Mouse (Mus musculus): Measurements from ENCODE around the gene Tlx1. TPM values are rescaled to one million over a fixed set of nuclear protein-coding genes. Genes with fewer than 3 reads are reported as not detected.

Gene Tlx1
- polyA plus RNA-seq, 2 experiments = 0.01 TPM; not detected in 1

DNA sequence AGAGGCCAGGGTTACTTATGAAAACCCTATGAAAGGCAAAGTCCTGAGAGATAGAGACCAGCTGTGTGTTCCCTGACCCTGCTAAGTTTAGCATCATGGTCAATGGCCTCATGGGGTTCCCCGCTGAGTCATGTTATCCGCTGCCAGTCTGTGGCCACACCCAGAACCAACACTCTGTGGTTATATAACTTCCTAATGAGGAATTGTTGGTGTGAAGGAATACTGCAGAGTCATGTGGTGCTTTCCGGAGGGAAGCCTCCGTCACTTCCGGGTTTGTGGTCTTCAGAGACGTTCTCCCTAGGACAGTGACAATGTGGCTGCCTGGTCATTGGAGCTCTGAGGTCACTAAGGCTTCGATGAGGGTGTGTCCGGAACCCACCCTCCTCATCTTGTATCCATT is 25.8 kb downstream of the Tlx1 start:
- Histone ChIP-seq H3K27me3 (ENCODE audit: control insufficient read depth, insufficient read depth, low read length) (no peaks in the 10 kb centered on the region), H3K9ac (replicated peaks) (no peak overlapping the region), H3K36me3 (replicated peaks; ENCODE audit: control insufficient read depth, insufficient read depth, low read depth) (no peaks in the 10 kb centered on the region), H3K4me3 (ENCODE audit: insufficient read depth in 1 of 2, low read depth in 2 of 2, low read length in 2 of 2) (no peak overlapping the region), H3K4me2 (ENCODE audit: low read depth) (peak overlapping the region; percentile 34), H3K27ac (no peak overlapping the region), H3K4me1 (replicated peaks; ENCODE audit: control insufficient read depth in 2 of 2, insufficient read depth in 2 of 2, low read length in 1 of 2) (peaks cover 0 to 7% of the 10 kb centered on the region in 2 experiments; a peak in 2 of 4 replicates), H3K9me3 (ENCODE audit: control insufficient read depth, low read length) (no peaks in the 10 kb centered on the region)
- ATAC-seq (ENCODE audit: insufficient read depth) (peak; percentile 51; the same call in 1 of the 2 replicates), DNase-seq (ENCODE audit: low read depth in 3 of 3, low spot score in 3 of 3) (peak in 1 of 3 experiments; percentile 44)
- no peak for TF ChIP-seq CTCF (IDR thresholded peaks at IDR 0.05; ENCODE audit: low read depth)
- TF ChIP-seq EP300 (IDR thresholded peaks at IDR 0.05; ENCODE audit: low read depth) = no peak
- 10% methylated on average over 8 of the region's 8 CpGs for WGBS (ENCODE audit: insufficient replicate concordance)

- H3K4me2 ChIP-seq (ENCODE audit: low read depth) = peak overlapping the region; percentile 34
- no peaks in the 10 kb centered on the region for H3K27me3 ChIP-seq (ENCODE audit: control insufficient read depth, insufficient read depth, low read length)
- TF ChIP-seq EP300 (IDR thresholded peaks at IDR 0.05; ENCODE audit: low read depth) (no peak), CTCF (IDR thresholded peaks at IDR 0.05; ENCODE audit: low read depth) (peak; percentile 91)
- H3K4me3 ChIP-seq (ENCODE audit: insufficient read depth in 1 of 2, low read depth in 2 of 2, low read length in 2 of 2) = no peak overlapping the region
- H3K9me3 ChIP-seq (ENCODE audit: control insufficient read depth, low read length) = no peaks in the 10 kb centered on the region
- DNase-seq (ENCODE audit: low read depth in 3 of 3, low spot score in 3 of 3) = peak in 2 of 3 experiments; percentile 28 to 38
- H3K4me1 ChIP-seq (replicated peaks; ENCODE audit: control insufficient read depth in 2 of 2, insufficient read depth in 2 of 2, low read length in 1 of 2) = peaks cover 0 to 7% of the 10 kb centered on the region in 2 experiments; a peak in 2 of 4 replicates
- WGBS (ENCODE audit: insufficient replicate concordance) = 17% methylated on average over 26 of the region's 26 CpGs
- H3K36me3 ChIP-seq (replicated peaks; ENCODE audit: control insufficient read depth, insufficient read depth, low read depth) = no peaks in the 10 kb centered on the region
- ATAC-seq (ENCODE audit: insufficient read depth) = no peak
- H3K27ac ChIP-seq = no peak overlapping the region
- no peak overlapping the region for H3K9ac ChIP-seq (replicated peaks)
Observed at GRCm38 (mm10) chr19:45177004-45177737, 26.7 kb downstream of the Tlx1 start.

- Histone ChIP-seq H3K36me3 (replicated peaks; ENCODE audit: control insufficient read depth, insufficient read depth, low read depth) (no peaks in the 10 kb centered on the region), H3K27me3 (ENCODE audit: control insufficient read depth, insufficient read depth, low read length) (no peaks in the 10 kb centered on the region), H3K4me1 (replicated peaks; ENCODE audit: control insufficient read depth in 2 of 2, insufficient read depth in 2 of 2, low read length in 1 of 2) (peaks cover 0 to 7% of the 10 kb centered on the region in 2 experiments; a peak in 2 of 4 replicates), H3K4me2 (ENCODE audit: low read depth) (no peak overlapping the region), H3K4me3 (ENCODE audit: insufficient read depth in 1 of 2, low read depth in 2 of 2, low read length in 2 of 2) (no peak overlapping the region), H3K9ac (replicated peaks) (no peak overlapping the region), H3K9me3 (ENCODE audit: control insufficient read depth, low read length) (no peaks in the 10 kb centered on the region), H3K27ac (no peak overlapping the region)
- no peak for DNase-seq (ENCODE audit: low read depth in 3 of 3, low spot score in 3 of 3)
- 60% methylated on average over 4 of the region's 4 CpGs for WGBS (ENCODE audit: insufficient replicate concordance)
- no peak for TF ChIP-seq EP300 (IDR thresholded peaks at IDR 0.05; ENCODE audit: low read depth)
- TF ChIP-seq CTCF (IDR thresholded peaks at IDR 0.05; ENCODE audit: low read depth) = no peak
- ATAC-seq (ENCODE audit: insufficient read depth) = no peak
Observed at GRCm38 (mm10) chr19:45179451-45179850, 29.0 kb downstream of the Tlx1 start.

GRCm38 (mm10) chr19:45180447-45180846 is 30.0 kb downstream of the Tlx1 start:
- H3K4me3 ChIP-seq (ENCODE audit: insufficient read depth in 1 of 2, low read depth in 2 of 2, low read length in 2 of 2) = no peak overlapping the region
- ATAC-seq (ENCODE audit: insufficient read depth) (no peak), DNase-seq (ENCODE audit: low read depth in 3 of 3, low spot score in 3 of 3) (no peak)
- H3K9ac ChIP-seq (replicated peaks) = no peak overlapping the region
- TF ChIP-seq EP300 (IDR thresholded peaks at IDR 0.05; ENCODE audit: low read depth) = no peak
- TF ChIP-seq CTCF (IDR thresholded peaks at IDR 0.05; ENCODE audit: low read depth) = no peak
- peaks cover 0 to 7% of the 10 kb centered on the region in 2 experiments; a peak in 2 of 4 replicates for H3K4me1 ChIP-seq (replicated peaks; ENCODE audit: control insufficient read depth in 2 of 2, insufficient read depth in 2 of 2, low read length in 1 of 2)
- H3K27ac ChIP-seq = no peak overlapping the region
- no peaks in the 10 kb centered on the region for H3K27me3 ChIP-seq (ENCODE audit: control insufficient read depth, insufficient read depth, low read length)
- H3K9me3 ChIP-seq (ENCODE audit: control insufficient read depth, low read length) = no peaks in the 10 kb centered on the region
- H3K36me3 ChIP-seq (replicated peaks; ENCODE audit: control insufficient read depth, insufficient read depth, low read depth) = no peaks in the 10 kb centered on the region
- 65% methylated on average over 5 of the region's 5 CpGs for WGBS (ENCODE audit: insufficient replicate concordance)
- no peak overlapping the region for H3K4me2 ChIP-seq (ENCODE audit: low read depth)

DNA sequence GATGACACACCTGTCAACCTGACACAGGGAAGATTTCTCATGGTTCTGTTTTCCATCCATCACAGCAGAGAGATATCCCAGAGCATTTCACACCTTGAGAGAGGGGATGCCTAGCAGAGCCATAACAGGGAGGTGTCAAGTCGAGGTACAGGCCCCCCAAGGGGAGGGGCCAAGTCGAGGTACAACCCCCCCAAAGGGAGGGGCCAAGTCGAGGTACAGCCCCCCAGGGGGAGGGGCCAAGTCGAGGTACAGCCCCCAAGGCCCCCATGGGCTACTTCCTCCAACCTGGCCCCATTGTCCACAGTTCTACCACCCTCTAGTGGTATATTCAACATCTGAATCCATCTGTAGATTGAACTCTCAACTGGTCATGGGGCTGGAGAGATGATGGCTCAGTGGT is 44.2 kb downstream of the Tlx1 start:
- DNase-seq (ENCODE audit: low read depth in 3 of 3, low spot score in 3 of 3) = no peak
- Histone ChIP-seq H3K4me1 (replicated peaks; ENCODE audit: control insufficient read depth in 2 of 2, insufficient read depth in 2 of 2, low read length in 1 of 2) (no peaks in the 10 kb centered on the region), H3K36me3 (replicated peaks; ENCODE audit: control insufficient read depth, insufficient read depth, low read depth) (no peaks in the 10 kb centered on the region), H3K4me3 (ENCODE audit: insufficient read depth in 1 of 2, low read depth in 2 of 2, low read length in 2 of 2) (no peak overlapping the region), H3K27ac (no peak overlapping the region), H3K27me3 (ENCODE audit: control insufficient read depth, insufficient read depth, low read length) (no peaks in the 10 kb centered on the region), H3K4me2 (ENCODE audit: low read depth) (no peak overlapping the region), H3K9me3 (ENCODE audit: control insufficient read depth, low read length) (no peaks in the 10 kb centered on the region; the same call in 1 of the 2 replicates), H3K9ac (replicated peaks) (no peak overlapping the region)
- 33% methylated on average over 4 of the region's 4 CpGs for WGBS (ENCODE audit: insufficient replicate concordance)
- no peak for TF ChIP-seq CTCF (IDR thresholded peaks at IDR 0.05; ENCODE audit: low read depth)
- TF ChIP-seq EP300 (IDR thresholded peaks at IDR 0.05; ENCODE audit: low read depth) = no peak
- no peak for ATAC-seq (ENCODE audit: insufficient read depth)

Data from liver, embryonic 14.5 days (tissue).